Mouse (Mus musculus) CH12.LX (cell line): ENCODE results near the gene Pak4. TPM values are rescaled to one million over a fixed set of nuclear protein-coding genes. Genes with fewer than 3 reads are reported as not detected.
A peak's percentile ranks its signal among the peaks of the same experiment; 100 is the strongest.

ENCODE experiments used
- DNase-seq: peaks from one replicate; pipeline ENCODE4 v3.0.0-alpha.2; 2013; ENCODE audit errors: extremely low read depth
- H3K27ac ChIP-seq: 2 replicates; pipeline ENCODE4 v1.5.1; 2012; ENCODE audit warnings: low read depth, mild to moderate bottlenecking, control low read depth, moderate library complexity; ENCODE audit not compliant: insufficient read depth
- H3K27me3 ChIP-seq: replicated peaks from 2 replicates; pipeline ENCODE3; 2012; ENCODE audit warnings: inconsistent platforms
- H3K36me3 ChIP-seq, 2 experiments: replicated peaks in 1 of 2; 2 replicates each; pipeline versions ENCODE3 to v1.6.1; 2012; ENCODE audit warnings: inconsistent platforms in 1 of 2, low read length in 1 of 2, mild to moderate bottlenecking in 1 of 2, mixed read lengths in 1 of 2, moderate library complexity in 1 of 2; ENCODE audit not compliant: control insufficient read depth in 1 of 2, insufficient read depth in 1 of 2
- H3K4me1 ChIP-seq, 2 experiments: 2 replicates each; pipeline ENCODE4 v1.6.1; 2012; ENCODE audit warnings: inconsistent platforms in 1 of 2, moderate library complexity in 1 of 2; ENCODE audit not compliant: insufficient read depth in 2 of 2, control insufficient read depth in 1 of 2
- H3K4me2 ChIP-seq: 2 replicates; pipeline ENCODE4 v1.6.1; 2012; ENCODE audit warnings: low read depth, mild to moderate bottlenecking, control low read depth; ENCODE audit not compliant: poor library complexity, insufficient read depth, severe bottlenecking
- H3K4me3 ChIP-seq, 3 experiments: fragments of 150-350 bp in 1 of 3; sonication (generic) in 1 of 3; replicated peaks in 1 of 3; 2 replicates each; pipeline versions ENCODE3 to v1.5.1; 2011 to 2012; ENCODE audit warnings: low read depth in 2 of 3, low read length in 2 of 3, mild to moderate bottlenecking in 2 of 3, moderate library complexity in 2 of 3, control low read depth in 1 of 3, improper control_type of control experiment in 1 of 3, inconsistent platforms in 1 of 3, mixed read lengths in 1 of 3; ENCODE audit not compliant: poor library complexity in 1 of 3
- H3K79me2 ChIP-seq: replicated peaks from 2 replicates; pipeline ENCODE4 v1.6.1; 2012; ENCODE audit warnings: mild to moderate bottlenecking, moderate library complexity; ENCODE audit not compliant: control insufficient read depth, poor library complexity, insufficient read depth, severe bottlenecking; ENCODE audit errors: extremely low read depth
- H3K9ac ChIP-seq: 2 replicates; pipeline ENCODE4 v1.6.1; 2012; ENCODE audit warnings: low read depth, mild to moderate bottlenecking, control low read depth, moderate library complexity; ENCODE audit not compliant: insufficient read depth
- H3K9me3 ChIP-seq: replicated peaks from 2 replicates; pipeline ENCODE3; 2012; ENCODE audit warnings: low read length, inconsistent platforms, mixed read lengths
- BHLHE40 ChIP-seq: IDR thresholded peaks from 2 replicates; pipeline ENCODE4 v1.6.1; 2011; ENCODE audit warnings: mild to moderate bottlenecking, low read depth, low read length, improper control_type of control experiment
- CHD2 ChIP-seq: IDR thresholded peaks from 2 replicates; pipeline ENCODE4 v1.6.1; 2011; ENCODE audit warnings: low read length, improper control_type of control experiment
- CTCF ChIP-seq, 2 experiments: IDR thresholded peaks in 1 of 2; conservative IDR thresholded peaks in 1 of 2; 2 replicates each; pipeline ENCODE4 v1.5.1; 2011 to 2012; ENCODE audit warnings: low read depth in 2 of 2, low read length in 2 of 2, improper control_type of control experiment in 1 of 2, inconsistent platforms in 1 of 2, mild to moderate bottlenecking in 1 of 2, moderate library complexity in 1 of 2
- ELF1 ChIP-seq: IDR thresholded peaks from 2 replicates; pipeline ENCODE4 v1.6.1; 2014; ENCODE audit warnings: low read depth, mild to moderate bottlenecking, inconsistent platforms, low read length, improper control_type of control experiment
- EP300 ChIP-seq: IDR thresholded peaks from 2 replicates; pipeline ENCODE4 v1.6.1; 2011; ENCODE audit warnings: low read length, improper control_type of control experiment
- ETS1 ChIP-seq: conservative IDR thresholded peaks from 2 replicates; pipeline ENCODE4 v1.6.1; 2012; ENCODE audit warnings: low read depth, mild to moderate bottlenecking, inconsistent platforms, low read length, improper control_type of control experiment, moderate library complexity
- HCFC1 ChIP-seq: IDR thresholded peaks from 2 replicates; pipeline ENCODE4 v1.6.1; 2012; ENCODE audit warnings: low read depth, mild to moderate bottlenecking, inconsistent platforms, low read length, improper control_type of control experiment
- IRF4 ChIP-seq: IDR thresholded peaks from 2 replicates; pipeline ENCODE4 v1.6.1; 2014; ENCODE audit warnings: low read depth, mild to moderate bottlenecking, inconsistent platforms, low read length, improper control_type of control experiment
- JUN ChIP-seq: IDR thresholded peaks from 2 replicates; pipeline ENCODE4 v1.6.1; 2011; ENCODE audit warnings: low read depth, mild to moderate bottlenecking, low read length, improper control_type of control experiment, moderate library complexity; ENCODE audit not compliant: insufficient read depth
- KAT2A ChIP-seq: IDR thresholded peaks from 2 replicates; pipeline ENCODE4 v1.6.1; 2012; ENCODE audit warnings: low read length, improper control_type of control experiment, inconsistent platforms; ENCODE audit not compliant: insufficient replicate concordance
- MAFK ChIP-seq: IDR thresholded peaks from 2 replicates; pipeline ENCODE4 v1.6.1; 2011; ENCODE audit warnings: low read length, improper control_type of control experiment; ENCODE audit not compliant: insufficient replicate concordance
- MAX ChIP-seq: IDR thresholded peaks from 2 replicates; pipeline ENCODE4 v1.6.1; 2011; ENCODE audit warnings: low read length, improper control_type of control experiment
- MAZ ChIP-seq: IDR thresholded peaks from 2 replicates; pipeline ENCODE4 v1.6.1; 2012; ENCODE audit warnings: low read depth, mild to moderate bottlenecking, inconsistent platforms, low read length, improper control_type of control experiment, moderate library complexity
- MEF2A ChIP-seq: IDR thresholded peaks from 2 replicates; pipeline ENCODE4 v1.6.1; 2014; ENCODE audit warnings: low read depth, mild to moderate bottlenecking, inconsistent platforms, low read length, improper control_type of control experiment, borderline replicate concordance
- MXI1 ChIP-seq: IDR thresholded peaks from 2 replicates; pipeline ENCODE4 v1.6.1; 2011; ENCODE audit warnings: mild to moderate bottlenecking, low read depth, low read length, improper control_type of control experiment
- MYC ChIP-seq: IDR thresholded peaks from 2 replicates; pipeline ENCODE4 v1.6.1; 2011; ENCODE audit warnings: low read depth, mild to moderate bottlenecking, improper control_type of control experiment, low read length
- NELFE ChIP-seq: IDR thresholded peaks from 2 replicates; pipeline ENCODE4 v1.6.1; 2011; ENCODE audit warnings: low read depth, low read length, improper control_type of control experiment
- PAX5 ChIP-seq: IDR thresholded peaks from 2 replicates; pipeline ENCODE4 v1.6.1; 2012; ENCODE audit warnings: low read length, inconsistent platforms, mixed read lengths
- RAD21 ChIP-seq: IDR thresholded peaks from 2 replicates; pipeline ENCODE4 v1.6.1; 2011; ENCODE audit warnings: low read depth, mild to moderate bottlenecking, low read length, improper control_type of control experiment, moderate library complexity
- RCOR1 ChIP-seq: conservative IDR thresholded peaks from 2 replicates; pipeline ENCODE4 v1.6.1; 2012; ENCODE audit warnings: low read depth, mild to moderate bottlenecking, inconsistent platforms, low read length, improper control_type of control experiment
- SIN3A ChIP-seq: IDR thresholded peaks from 2 replicates; pipeline ENCODE4 v1.6.1; 2012; ENCODE audit warnings: low read length, improper control_type of control experiment, inconsistent platforms
- SMC3 ChIP-seq: IDR thresholded peaks from 2 replicates; pipeline ENCODE4 v1.6.1; 2011; ENCODE audit warnings: low read depth, low read length, improper control_type of control experiment
- TBP ChIP-seq: conservative IDR thresholded peaks from 2 replicates; pipeline ENCODE4 v1.6.1; 2011; ENCODE audit warnings: low read depth, low read length, improper control_type of control experiment
- TCF12 ChIP-seq: IDR thresholded peaks from 2 replicates; pipeline ENCODE4 v1.6.1; 2014; ENCODE audit warnings: low read depth, mild to moderate bottlenecking, inconsistent platforms, low read length, improper control_type of control experiment
- UBTF ChIP-seq: IDR thresholded peaks from 2 replicates; pipeline ENCODE4 v1.6.1; 2012; ENCODE audit warnings: low read depth, mild to moderate bottlenecking, inconsistent platforms, low read length, improper control_type of control experiment, moderate library complexity
- ZC3H11A ChIP-seq: IDR thresholded peaks from 2 replicates; pipeline ENCODE4 v1.6.1; 2012; ENCODE audit warnings: low read depth, mild to moderate bottlenecking, inconsistent platforms, low read length, improper control_type of control experiment
- ZMIZ1 ChIP-seq: IDR thresholded peaks from 2 replicates; pipeline ENCODE4 v1.6.1; 2012; ENCODE audit warnings: low read depth, mild to moderate bottlenecking, inconsistent platforms, low read length, improper control_type of control experiment
- ZNF384 ChIP-seq: IDR thresholded peaks from 2 replicates; pipeline ENCODE4 v1.6.1; 2012; ENCODE audit warnings: low read depth, low read length, improper control_type of control experiment, inconsistent platforms
- dilution Hi-C: fragments of 300-500 bp; cut with MboI; formaldehyde crosslinking; loops from 2 replicates; pipeline ENCODE4 v1.14.3; 2020; ENCODE audit warnings: low sequenced_read_pairs; ENCODE audit not compliant: extremely low pct_unique_long_range_greater_than_20kb, extremely low pct_ligation_motif_present
- in situ Hi-C: fragments of 300-500 bp; cut with MboI; formaldehyde crosslinking; loops from 3 replicates; pipeline ENCODE4 v1.14.3; 2019; ENCODE audit warnings: low sequenced_read_pairs, low pct_ligation_motif_present, low pct_unique_long_range_greater_than_20kb, mixed read lengths
- polyA plus RNA-seq: library from polyadenylated mRNA; unstranded; fragments of >175 nt; gene quantifications from 2 replicates; pipeline ENCODE4 v1.2.1, GENCODE M21; 2012; ENCODE audit warnings: low read depth; ENCODE audit not compliant: insufficient read length
- total RNA-seq, 2 experiments: library from RNA; depleted of rRNA; stranded (reverse); fragments of 300-350 nt in 1 of 2; fragments of >200 nt in 1 of 2; gene quantifications; 2 replicates each; pipeline ENCODE4 v1.2.3; 2012 to 2014

Gene Pak4
- total and polyA plus RNA-seq, 3 experiments: 7.5 to 11.2 (median 8.3) TPM

GRCm38 (mm10) chr7:28601029-28601428 lies 3.0 kb upstream of the Pak4 start:
- peaks cover 14% of the 10 kb centered on the region for H3K79me2 ChIP-seq
- no peaks in the 10 kb centered on the region for H3K27me3 ChIP-seq
- peaks cover 0 to 1% of the 10 kb centered on the region in 2 experiments for H3K36me3 ChIP-seq
- H3K4me1 ChIP-seq: peaks cover 12 to 36% of the 10 kb centered on the region in 2 experiments
- no peak overlapping the region for H3K4me3 ChIP-seq
- no peak overlapping the region for H3K9ac ChIP-seq
- in situ Hi-C loops: no loop called here
- DNase-seq: peak; percentile 75
- no peaks in the 10 kb centered on the region for H3K9me3 ChIP-seq
- TF ChIP-seq SMC3: peak; percentile 92
- TF ChIP-seq ZMIZ1: no peak
- TF ChIP-seq RAD21: peak; percentile 95
- TF ChIP-seq TBP: no peak
- TF ChIP-seq CTCF (conservative IDR thresholded peaks at IDR 0.05 in 1 of 2, IDR thresholded peaks at IDR 0.05 in 1 of 2; ENCODE audit: low read depth in 2 of 2, low read length in 2 of 2): peak; percentile 53 to 97; a peak in 3 of 4 replicates
- peak; percentile 81 for TF ChIP-seq ZC3H11A
- peak; percentile 20; the same call in 1 of the 2 replicates for TF ChIP-seq NELFE
- TF ChIP-seq UBTF: no peak
- dilution Hi-C loops: no loop called here
- no peak overlapping the region for H3K4me2 ChIP-seq
- no peak overlapping the region for H3K27ac ChIP-seq

DNA sequence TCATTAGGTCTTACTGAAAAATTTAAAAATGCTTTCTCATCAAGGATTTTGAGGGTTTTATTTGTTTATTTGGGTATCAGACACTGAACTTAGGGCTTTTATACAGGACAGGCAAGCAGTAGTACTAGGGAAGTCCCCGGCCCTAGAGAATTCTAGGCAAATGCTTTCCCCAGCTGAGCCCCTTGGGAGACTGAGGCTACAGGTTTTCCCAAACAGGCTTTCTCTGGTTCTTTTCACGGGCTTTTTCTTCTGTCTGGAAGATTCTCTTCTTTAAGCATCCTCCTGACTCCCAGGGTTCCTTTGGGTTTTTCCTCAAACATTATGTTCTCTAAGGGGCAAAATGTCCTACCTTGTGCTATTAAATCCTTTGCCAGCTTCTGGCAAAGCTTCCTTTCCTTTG lies 966 bp upstream of the Pak4 start:
- Histone ChIP-seq H3K9ac (no peak overlapping the region), H3K4me1 (peaks cover 28 to 57% of the 10 kb centered on the region in 2 experiments)
- in situ Hi-C loops: no loop called here

More for the DNA sequence above, 966 bp upstream of the Pak4 start:
- peak; percentile 50 for DNase-seq
- H3K4me2 ChIP-seq: peak overlapping the region; percentile 95
- H3K27me3 ChIP-seq: no peaks in the 10 kb centered on the region
- dilution Hi-C loops: no loop called here
- H3K27ac ChIP-seq: no peak overlapping the region
- H3K9me3 ChIP-seq: no peaks in the 10 kb centered on the region
- peaks cover 19% of the 10 kb centered on the region for H3K79me2 ChIP-seq
- peaks cover 4 to 12% of the 10 kb centered on the region in 2 experiments for H3K36me3 ChIP-seq
- no peak overlapping the region for H3K4me3 ChIP-seq
- TF ChIP-seq MAZ (0 out of 2 replicates have a peak, but pooled peaks have one; percentile 39), MAFK (peak; percentile 45; the same call in 1 of the 2 replicates), BHLHE40 (peak; percentile 49; the same call in 1 of the 2 replicates), KAT2A (0 out of 2 replicates have a peak, but pooled peaks have one; percentile 64), ELF1 (peak; percentile 11; the same call in 1 of the 2 replicates), HCFC1 (no peak), JUN (no peak), MEF2A (peak; percentile 60; the same call in 1 of the 2 replicates), TBP (peak; percentile 37; the same call in 1 of the 2 replicates), SMC3 (peak; percentile 3; the same call in 1 of the 2 replicates), MAX (peak; percentile 27; the same call in 1 of the 2 replicates), CHD2 (peak; percentile 68), PAX5 (no peak), ETS1 (peak; percentile 85), MYC (no peak), EP300 (peak; percentile 78), MXI1 (peak; percentile 48; the same call in 1 of the 2 replicates), UBTF (no peak), SIN3A (peak; percentile 83; the same call in 1 of the 2 replicates), RAD21 (no peak), RCOR1 (peak; percentile 88), TCF12 (peak; percentile 63), ZNF384 (no peak), IRF4 (peak; percentile 73), NELFE (no peak)
